Mouse (Mus musculus) midbrain, embryonic 11.5 days (tissue): ENCODE results near the gene Zg16. TPM values are rescaled to one million over a fixed set of nuclear protein-coding genes. Genes with fewer than 3 reads are reported as not detected.
A peak's percentile ranks its signal among the peaks of the same experiment; 100 is the strongest.

Experiments used
- ATAC-seq: fragments of 200-750 bp; cut with Nextera tagmentation; 2 replicates; pipeline ENCODE4 v1.8.0; 2017; ENCODE audit warnings: moderate TSS enrichment, moderate library complexity; ENCODE audit not compliant: low FRiP score
- DNase-seq: peaks from one replicate; pipeline ENCODE4 v3.0.0; 2015; ENCODE audit warnings: low spot score; ENCODE audit errors: missing footprints
- H3K27ac ChIP-seq: fragments of 300-500 bp; sonication (generic); 2 replicates; pipeline ENCODE4 v1.5.1; 2014; ENCODE audit warnings: low read depth, low read length
- H3K27me3 ChIP-seq: fragments of 300-500 bp; sonication (generic); 2 replicates; pipeline ENCODE4 v1.6.1; 2014; ENCODE audit warnings: mild to moderate bottlenecking, low read length, moderate library complexity, mixed read lengths; ENCODE audit not compliant: control insufficient read depth, insufficient read depth
- H3K36me3 ChIP-seq: fragments of 300-500 bp; sonication (generic); 2 replicates; pipeline ENCODE4 v1.6.1; 2014; ENCODE audit warnings: mild to moderate bottlenecking, low read length, moderate library complexity, mixed read lengths; ENCODE audit not compliant: control insufficient read depth, insufficient read depth
- H3K4me1 ChIP-seq: fragments of 300-500 bp; sonication (generic); 2 replicates; pipeline ENCODE4 v1.6.1; 2014; ENCODE audit warnings: low read length; ENCODE audit not compliant: control insufficient read depth, insufficient read depth
- H3K4me2 ChIP-seq: fragments of 300-500 bp; sonication (generic); 2 replicates; pipeline ENCODE4 v1.6.1; 2014; ENCODE audit warnings: mild to moderate bottlenecking, moderate library complexity
- H3K4me3 ChIP-seq: fragments of 300-500 bp; sonication (generic); 2 replicates; pipeline ENCODE4 v1.5.1; 2014; ENCODE audit warnings: low read depth, low read length
- H3K9ac ChIP-seq: fragments of 300-500 bp; sonication (generic); 2 replicates; pipeline ENCODE4 v1.6.1; 2014; ENCODE audit warnings: low read length
- H3K9me3 ChIP-seq: fragments of 300-500 bp; sonication (generic); 2 replicates; pipeline ENCODE4 v1.6.1; 2016; ENCODE audit warnings: low read length; ENCODE audit not compliant: control insufficient read depth
- WGBS: fragments of 180-500 bp; shearing (Covaris S2); extraction: QIAGEN DNeasy Blood & Tissue Kit; methylation state at CpG from one replicate; pipeline ENCODE4 v1.1.7; 2014; 5-methylcytosine and 5-hydroxymethylcytosine counted together
- polyA plus RNA-seq: library from polyadenylated mRNA; unstranded; fragments of >200 nt; fragmentation: Nextera tagmentation; extraction: Ambion mirVana; gene quantifications from 2 replicates; pipeline ENCODE4 v1.2.1, GENCODE M21; 2014

Zg16 gene
- polyA plus RNA-seq, 1 experiment from 2014 or later: not detected

DNA sequence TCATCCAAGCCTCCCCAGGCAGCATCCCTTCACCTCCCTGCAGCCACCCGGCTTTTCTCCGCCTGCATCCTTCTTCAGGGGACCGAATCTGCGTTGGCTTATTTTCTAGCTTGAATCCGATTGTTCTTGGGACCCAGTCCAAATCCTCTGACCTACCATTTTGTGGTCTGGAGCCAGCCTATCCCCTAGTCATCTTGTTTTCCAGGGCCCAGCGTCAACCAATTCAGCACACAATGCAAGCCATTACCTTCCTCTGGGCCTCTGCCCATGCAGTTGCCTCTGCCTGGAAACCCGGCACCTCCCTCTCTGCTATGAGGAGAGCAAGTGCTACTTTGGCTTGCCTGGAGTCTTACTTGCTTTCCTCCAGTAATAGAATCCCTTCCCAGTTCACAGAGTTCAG lies 18.4 kb upstream of the Zg16 start:
- DNase-seq (peak; percentile 77), ATAC-seq (no peak)
- H3K4me3 ChIP-seq: no peak overlapping the region
- H3K27ac ChIP-seq: no peak overlapping the region
- H3K4me1 ChIP-seq: no peaks in the 10 kb centered on the region
- no peaks in the 10 kb centered on the region for H3K9me3 ChIP-seq
- H3K9ac ChIP-seq: 0 out of 2 replicates have a peak overlapping the region, but pooled peaks have one; percentile 33
- WGBS: 75% methylated on average over 7 of the region's 7 CpGs
- no peaks in the 10 kb centered on the region for H3K27me3 ChIP-seq
- no peaks in the 10 kb centered on the region for H3K36me3 ChIP-seq
- H3K4me2 ChIP-seq: no peak overlapping the region

GRCm38 (mm10) chr7:127104560-127105332 lies 17.6 kb upstream of the Zg16 start:
- 14% methylated on average over 17 of the region's 17 CpGs for WGBS

DNA sequence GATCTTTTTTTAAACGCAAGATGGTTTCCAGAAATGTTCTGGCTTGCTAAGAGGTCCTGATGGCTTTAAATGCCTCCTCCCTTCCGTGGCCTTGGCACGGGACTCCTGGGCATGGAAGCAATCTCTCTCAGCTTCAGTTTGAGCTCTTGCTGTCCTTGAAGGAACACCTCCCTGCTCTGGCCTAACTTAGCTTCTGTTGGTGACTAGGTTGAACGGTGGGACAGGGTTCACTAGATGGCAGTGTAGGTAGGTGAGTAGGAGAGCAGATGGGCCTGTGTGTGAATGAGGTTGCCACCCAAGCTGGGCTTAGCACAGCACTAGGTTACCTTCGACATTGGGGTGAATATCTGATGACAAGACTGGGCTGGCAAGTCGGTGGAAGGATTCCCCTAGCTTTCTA lies 16.8 kb upstream of the Zg16 start:
- Histone ChIP-seq H3K27ac (no peak overlapping the region), H3K4me2 (no peak overlapping the region), H3K4me3 (no peak overlapping the region), H3K9ac (no peak overlapping the region), H3K36me3 (no peaks in the 10 kb centered on the region), H3K27me3 (no peaks in the 10 kb centered on the region), H3K9me3 (no peaks in the 10 kb centered on the region), H3K4me1 (no peaks in the 10 kb centered on the region)
- no peak for ATAC-seq
- DNase-seq: peak; percentile 81
- 72% methylated on average over 6 of the region's 6 CpGs for WGBS

More at GRCm38 (mm10) chr7:127104560-127105332, 17.6 kb upstream of the Zg16 start:
- Histone ChIP-seq H3K4me2 (peak overlapping the region; percentile 54), H3K9ac (peak overlapping the region; percentile 67), H3K27ac (peak overlapping the region; percentile 1; the same call in 1 of the 2 replicates), H3K4me3 (peak overlapping the region; percentile 26), H3K9me3 (no peaks in the 10 kb centered on the region), H3K27me3 (no peaks in the 10 kb centered on the region), H3K4me1 (no peaks in the 10 kb centered on the region), H3K36me3 (no peaks in the 10 kb centered on the region)
- peak; percentile 90 for ATAC-seq
- peak; percentile 99 for DNase-seq

GRCm38 (mm10) chr7:127102148-127102547 lies 15.0 kb upstream of the Zg16 start:
- ATAC-seq: no peak
- Histone ChIP-seq H3K4me1 (no peaks in the 10 kb centered on the region), H3K36me3 (no peaks in the 10 kb centered on the region), H3K4me3 (no peak overlapping the region), H3K27ac (no peak overlapping the region), H3K4me2 (no peak overlapping the region), H3K27me3 (no peaks in the 10 kb centered on the region), H3K9me3 (no peaks in the 10 kb centered on the region), H3K9ac (no peak overlapping the region)
- 78% methylated on average over 6 of the region's 6 CpGs for WGBS
- DNase-seq: peak; percentile 21

DNA sequence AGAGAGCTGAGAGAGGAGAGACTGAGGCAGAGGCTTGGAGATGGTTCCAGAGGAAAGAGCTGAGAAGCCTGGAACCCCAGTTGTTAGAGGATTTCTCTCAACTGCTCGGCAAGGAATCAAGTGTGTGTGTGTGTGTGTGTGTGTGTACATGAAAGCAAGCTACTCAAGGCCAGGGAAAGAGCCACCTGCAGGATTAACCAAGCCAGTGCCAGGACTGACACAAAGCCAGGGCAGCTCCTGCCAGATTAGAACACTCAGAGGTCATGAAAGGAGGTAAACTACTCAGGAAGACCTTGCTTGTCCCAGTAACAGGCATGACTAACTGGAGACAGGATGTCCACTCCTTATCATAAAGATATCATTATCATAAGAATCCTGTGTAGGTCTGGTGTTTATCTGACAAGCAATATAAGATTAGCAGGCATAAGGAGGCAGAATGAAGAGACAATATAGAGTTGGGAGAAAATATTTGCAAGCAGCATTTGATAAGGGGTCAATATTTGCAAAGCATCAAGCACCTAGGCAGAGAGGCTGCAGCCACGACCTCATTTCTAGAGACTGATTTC lies 14.4 kb upstream of the Zg16 start:
- H3K9me3 ChIP-seq: no peaks in the 10 kb centered on the region
- no peaks in the 10 kb centered on the region for H3K4me1 ChIP-seq
- 44% methylated on average over 2 of the region's 2 CpGs for WGBS
- H3K27ac ChIP-seq: no peak overlapping the region
- no peak overlapping the region for H3K9ac ChIP-seq
- no peak overlapping the region for H3K4me2 ChIP-seq
- H3K36me3 ChIP-seq: no peaks in the 10 kb centered on the region
- ATAC-seq (no peak), DNase-seq (peak; percentile 57)
- H3K27me3 ChIP-seq: no peaks in the 10 kb centered on the region
- H3K4me3 ChIP-seq: no peak overlapping the region

DNA sequence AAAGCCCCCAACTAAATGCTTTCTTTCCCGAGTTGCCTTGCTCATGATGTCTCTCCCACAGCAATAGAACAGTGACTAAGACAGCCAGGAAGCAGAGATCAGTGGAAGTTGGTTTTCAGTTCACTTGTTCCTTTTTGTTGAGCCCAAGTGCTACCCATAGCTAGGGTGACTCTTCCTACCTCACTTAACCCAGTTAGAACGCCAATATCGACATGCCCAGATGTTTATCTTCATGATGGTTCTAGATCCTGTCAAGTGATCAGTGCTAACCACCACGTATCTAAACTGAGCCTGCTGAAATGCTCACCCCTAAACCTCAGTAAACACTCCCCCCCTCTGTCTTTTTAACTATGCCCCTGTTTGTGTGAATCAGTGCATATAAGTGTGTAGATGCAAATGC lies 12.4 kb upstream of the Zg16 start:
- Histone ChIP-seq H3K27me3 (no peaks in the 10 kb centered on the region), H3K4me3 (no peak overlapping the region), H3K9ac (no peak overlapping the region), H3K9me3 (no peaks in the 10 kb centered on the region), H3K27ac (no peak overlapping the region), H3K4me2 (no peak overlapping the region), H3K36me3 (no peaks in the 10 kb centered on the region), H3K4me1 (no peaks in the 10 kb centered on the region)
- WGBS: 93% methylated on average over 4 of the region's 4 CpGs
- DNase-seq (no peak), ATAC-seq (no peak)

DNA sequence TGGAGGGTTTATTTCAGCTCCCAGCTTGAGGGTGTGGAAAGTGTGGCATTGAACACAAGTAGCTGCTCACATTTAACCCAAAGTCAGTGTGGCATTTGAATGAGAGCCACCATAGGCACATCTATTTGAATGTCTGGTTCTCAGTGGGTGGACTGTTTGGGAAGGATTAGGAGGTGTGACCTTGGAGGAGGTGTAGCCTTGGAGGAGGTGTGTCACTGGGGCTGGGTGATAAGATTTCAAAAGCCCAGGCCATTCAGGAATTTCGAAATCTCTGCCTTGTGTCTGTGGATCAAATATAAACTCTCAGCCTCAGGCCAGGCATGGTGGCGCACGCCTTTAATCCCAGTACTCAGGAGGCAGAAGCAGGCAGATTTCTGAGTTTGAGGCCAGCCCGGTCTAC lies 11.8 kb upstream of the Zg16 start:
- Histone ChIP-seq H3K9ac (no peak overlapping the region), H3K36me3 (no peaks in the 10 kb centered on the region), H3K4me2 (no peak overlapping the region), H3K4me3 (no peak overlapping the region), H3K9me3 (no peaks in the 10 kb centered on the region), H3K4me1 (no peaks in the 10 kb centered on the region), H3K27me3 (no peaks in the 10 kb centered on the region), H3K27ac (no peak overlapping the region)
- no peak for DNase-seq
- WGBS: 90% methylated on average over 4 of the region's 4 CpGs
- ATAC-seq: no peak

DNA sequence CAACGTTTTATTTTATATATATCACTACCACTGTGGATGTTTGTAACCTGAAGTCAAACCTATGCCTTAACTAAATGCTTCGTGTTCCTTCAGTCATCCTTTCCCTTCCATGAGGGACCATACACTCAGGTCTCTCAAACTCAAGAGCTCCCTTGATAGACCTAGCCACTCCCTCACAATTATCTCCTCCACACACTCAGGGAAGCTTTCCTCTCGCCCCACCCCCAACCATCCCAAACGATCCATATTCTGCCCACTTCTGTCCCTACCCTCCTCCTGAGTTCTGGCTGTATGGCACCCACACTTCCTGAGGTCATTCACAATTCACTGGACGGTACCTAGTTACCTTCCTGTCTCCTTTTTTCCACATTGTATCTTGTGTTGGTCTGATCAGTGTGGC lies 11.4 kb upstream of the Zg16 start:
- H3K27ac ChIP-seq: no peak overlapping the region

DNA sequence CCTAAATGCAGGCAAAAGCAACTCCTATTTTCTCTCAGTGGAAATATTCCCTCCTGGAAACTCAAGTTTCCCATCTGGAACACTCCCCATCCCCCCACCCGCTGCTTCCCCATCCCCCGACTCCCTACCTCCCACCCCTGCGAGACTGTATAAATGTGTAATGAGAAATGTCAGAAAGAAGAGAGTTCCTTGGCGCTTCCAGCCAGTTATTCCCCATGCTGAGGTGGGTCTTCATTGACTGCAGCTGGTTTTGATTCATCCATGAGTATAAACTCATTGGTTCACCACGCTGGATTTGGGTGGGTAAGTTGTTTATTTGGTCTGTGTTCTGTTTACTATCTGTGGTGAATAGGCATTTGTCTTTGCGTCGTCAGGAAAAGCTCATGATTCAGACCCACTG lies 9.3 kb upstream of the Zg16 start:
- Histone ChIP-seq H3K9ac (no peak overlapping the region), H3K4me2 (no peak overlapping the region), H3K4me1 (no peaks in the 10 kb centered on the region), H3K27ac (no peak overlapping the region), H3K9me3 (no peaks in the 10 kb centered on the region), H3K4me3 (no peak overlapping the region), H3K27me3 (no peaks in the 10 kb centered on the region), H3K36me3 (no peaks in the 10 kb centered on the region)
- WGBS: 77% methylated on average over 7 of the region's 7 CpGs
- ATAC-seq: no peak
- DNase-seq: no peak

More for the DNA sequence above, 11.4 kb upstream of the Zg16 start:
- Histone ChIP-seq H3K4me2 (no peak overlapping the region), H3K9me3 (no peaks in the 10 kb centered on the region), H3K27me3 (no peaks in the 10 kb centered on the region), H3K4me3 (no peak overlapping the region), H3K4me1 (no peaks in the 10 kb centered on the region), H3K36me3 (no peaks in the 10 kb centered on the region), H3K9ac (no peak overlapping the region)
- WGBS: 86% methylated on average over 5 of the region's 5 CpGs
- ATAC-seq (no peak), DNase-seq (peak; percentile 39)
